Mouse (Mus musculus): ENCODE measurements around the gene Nfic.

The Nfic gene

DNA sequence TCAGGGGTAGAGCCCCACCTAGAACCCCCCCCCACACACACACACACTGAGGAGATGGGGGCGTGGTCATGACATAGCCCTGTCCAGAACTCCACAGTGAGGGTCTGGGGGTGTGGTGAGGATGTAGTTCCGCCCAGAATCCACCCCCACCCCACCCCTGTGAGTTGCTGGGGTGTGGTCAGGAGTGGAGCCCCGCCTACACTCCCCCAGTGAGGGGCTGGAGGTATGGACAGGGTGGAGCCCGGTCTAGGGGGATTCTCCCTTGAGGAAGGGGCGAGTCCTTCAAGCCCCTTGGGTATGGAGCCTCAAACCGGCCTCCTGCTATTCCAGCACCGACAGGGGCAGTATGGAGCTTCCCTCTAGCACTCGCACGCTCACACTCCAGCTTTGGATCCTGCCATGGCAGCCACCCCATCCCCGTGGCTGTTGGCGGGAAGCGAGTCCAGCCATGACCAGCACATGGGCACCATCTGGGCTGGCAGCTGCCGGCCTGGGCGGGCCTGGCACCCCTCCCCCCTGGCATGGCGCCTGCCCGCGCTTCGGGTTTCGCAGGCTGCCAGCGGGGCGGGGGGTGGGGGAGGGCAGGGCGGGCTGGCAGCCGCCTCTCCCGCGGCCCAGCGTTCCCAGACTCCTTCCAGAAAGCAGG lies 38.7 kb downstream of the Nfic start:
- peak in 1 of 2 experiments; percentile 33 for DNase-seq

DNA sequence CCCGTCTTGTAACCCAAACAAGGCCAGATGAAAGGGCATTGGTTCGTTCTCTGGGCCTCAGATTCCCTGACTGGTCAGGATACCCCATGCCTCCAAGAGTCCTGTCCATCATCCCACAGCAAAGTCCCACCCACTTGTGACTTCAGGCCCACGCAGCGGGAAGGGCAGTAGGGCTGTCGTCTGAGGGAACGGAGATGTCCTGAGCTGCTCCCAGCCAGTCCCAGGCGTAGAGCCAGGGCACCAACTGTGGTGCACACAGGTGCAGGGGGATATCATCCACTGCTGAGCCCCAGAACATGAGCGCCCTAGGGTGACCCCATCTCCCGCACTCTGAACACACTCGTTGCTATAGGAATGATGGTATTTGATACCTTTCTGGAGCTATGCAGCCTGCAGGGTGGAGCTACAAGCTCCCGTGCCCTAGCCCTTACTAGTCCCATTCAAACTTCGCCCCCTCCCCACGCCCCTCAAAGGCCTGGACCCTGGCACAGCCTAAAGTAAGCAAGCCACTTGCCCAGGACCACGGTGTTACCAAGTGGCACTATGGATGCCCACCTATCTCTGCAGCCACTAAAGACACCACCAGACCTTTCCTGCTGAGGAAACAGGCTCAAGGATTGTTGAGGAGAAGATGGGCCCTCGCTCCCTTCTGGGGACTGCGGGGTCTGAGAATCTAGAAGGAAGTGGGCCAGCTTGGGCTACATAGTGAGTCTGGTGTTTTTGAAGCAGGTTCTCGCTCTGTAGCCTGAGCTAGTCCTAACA lies 39.7 kb downstream of the Nfic start:
- DNase-seq: no peak

DNA sequence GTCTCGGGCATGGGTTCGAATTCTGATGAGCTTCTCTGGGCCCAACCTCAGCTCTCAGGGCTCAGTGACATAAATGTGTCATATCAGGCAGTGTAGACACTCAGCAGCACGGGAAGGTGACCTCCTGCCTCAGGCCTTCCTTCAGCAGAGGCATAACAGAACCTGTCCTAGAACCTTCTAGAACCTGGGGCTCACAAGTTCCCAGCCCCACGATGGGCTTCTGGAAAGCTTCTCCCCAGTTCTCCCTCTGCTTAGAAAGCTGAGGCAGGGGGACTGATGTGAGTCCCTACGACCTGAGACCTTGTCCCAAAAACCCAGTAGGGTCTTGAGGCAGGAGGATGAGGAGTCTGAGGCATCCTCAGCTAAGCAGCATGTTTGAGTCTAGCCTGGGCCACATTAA lies 40.3 kb downstream of the Nfic start:
- DNase-seq: no peak

DNA sequence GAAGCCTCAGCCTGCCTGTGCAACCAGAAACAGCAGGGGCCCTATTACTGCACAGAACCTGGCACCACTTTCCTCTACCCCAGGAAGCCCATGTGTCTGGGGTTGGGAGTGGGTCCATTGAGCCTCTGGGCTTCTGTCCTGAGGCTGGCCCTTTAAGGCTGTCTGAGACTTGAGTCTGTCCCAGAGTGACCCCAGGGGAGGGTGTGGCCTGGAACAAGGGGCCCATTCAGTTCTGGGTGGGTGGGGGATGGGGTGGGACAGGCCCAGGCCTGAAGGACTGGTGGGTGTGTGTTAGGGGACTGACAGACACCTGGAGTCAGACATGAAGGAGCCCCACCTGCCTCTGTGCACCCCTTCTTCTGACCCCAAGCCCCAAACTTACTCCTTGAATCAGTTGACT lies 40.8 kb downstream of the Nfic start:
- no peak for DNase-seq

DNA sequence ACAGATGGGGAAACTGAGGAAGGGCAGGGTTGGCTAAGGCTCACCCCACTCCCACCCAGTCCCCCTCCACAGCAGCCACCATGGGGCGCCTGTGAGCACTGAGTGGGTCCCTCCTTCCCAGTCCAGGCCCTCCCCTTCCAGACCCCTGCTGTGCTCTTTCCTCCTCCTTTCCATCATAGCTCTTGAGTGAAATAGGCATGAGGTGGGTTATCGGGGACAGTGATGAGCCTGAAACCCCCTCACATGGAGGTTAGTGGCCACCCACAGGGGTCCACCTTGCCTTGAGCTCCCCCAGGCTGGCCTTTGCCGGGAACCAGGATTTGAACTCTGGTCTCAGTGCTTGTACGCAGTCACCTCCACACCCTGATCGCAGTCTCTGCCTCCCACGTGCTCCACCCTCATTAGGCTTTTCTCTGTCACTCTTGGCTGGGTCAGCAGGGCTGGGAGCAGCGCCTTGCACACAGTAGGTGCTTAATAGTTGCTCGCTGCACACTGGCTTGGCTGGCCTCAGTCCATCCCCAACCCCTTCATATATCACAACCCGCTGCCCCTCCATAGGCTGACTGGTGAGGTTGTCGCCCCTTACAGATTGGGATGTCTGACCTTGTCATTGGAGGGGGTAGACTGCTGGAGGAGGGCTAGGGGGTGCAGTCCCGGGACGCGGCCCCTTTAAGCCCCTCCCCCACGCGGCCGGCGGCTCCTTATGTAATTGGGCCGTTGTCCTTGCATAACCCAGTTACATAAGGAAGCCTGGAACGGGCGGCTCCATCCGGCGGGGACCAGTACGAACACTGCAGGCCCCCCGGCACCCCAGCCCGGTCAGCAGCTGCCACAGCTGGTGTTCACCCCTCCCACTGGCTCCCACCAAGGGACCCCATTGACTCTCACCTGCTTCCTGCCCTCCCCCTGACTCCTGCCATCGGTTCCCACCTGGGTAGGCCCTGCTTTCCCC lies 41.8 kb downstream of the Nfic start:
- DNase-seq: peak in 1 of 2 experiments; percentile 39

DNA sequence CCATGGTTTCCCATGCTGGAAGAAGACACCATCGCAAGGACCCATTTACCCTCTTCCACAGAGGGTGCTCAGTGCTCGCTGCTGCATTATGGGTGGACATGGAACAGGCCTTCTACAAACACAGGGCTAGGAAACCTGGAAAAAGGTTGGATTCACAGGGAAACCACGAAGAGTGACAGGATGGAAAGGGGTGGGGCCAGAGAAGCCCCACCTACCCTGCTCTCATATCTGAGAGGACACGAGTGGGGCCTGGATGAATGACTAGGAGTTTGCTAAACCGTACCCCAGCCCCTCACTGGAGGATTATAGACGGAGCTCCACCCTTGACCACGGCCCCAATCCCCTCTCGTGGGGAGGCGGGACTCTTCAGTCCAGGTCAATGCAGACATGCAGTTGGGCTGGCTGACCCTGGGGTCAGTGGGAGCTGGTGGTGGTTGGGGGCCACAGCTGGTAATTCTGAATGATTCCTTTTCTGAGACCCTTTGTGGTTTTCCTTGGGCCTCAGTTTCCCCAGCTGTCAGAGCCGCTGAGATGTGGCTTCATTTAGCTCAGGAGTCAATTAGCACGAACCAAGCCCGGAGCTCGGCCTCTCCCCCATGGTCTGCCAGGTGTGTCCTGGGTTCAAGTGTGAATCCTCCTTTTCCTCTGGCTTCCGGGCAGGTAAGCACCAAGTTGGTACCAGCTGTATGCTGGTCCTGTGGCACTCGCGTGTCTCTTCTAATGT lies 42.7 kb downstream of the Nfic start:
- DNase-seq: no peak

DNA sequence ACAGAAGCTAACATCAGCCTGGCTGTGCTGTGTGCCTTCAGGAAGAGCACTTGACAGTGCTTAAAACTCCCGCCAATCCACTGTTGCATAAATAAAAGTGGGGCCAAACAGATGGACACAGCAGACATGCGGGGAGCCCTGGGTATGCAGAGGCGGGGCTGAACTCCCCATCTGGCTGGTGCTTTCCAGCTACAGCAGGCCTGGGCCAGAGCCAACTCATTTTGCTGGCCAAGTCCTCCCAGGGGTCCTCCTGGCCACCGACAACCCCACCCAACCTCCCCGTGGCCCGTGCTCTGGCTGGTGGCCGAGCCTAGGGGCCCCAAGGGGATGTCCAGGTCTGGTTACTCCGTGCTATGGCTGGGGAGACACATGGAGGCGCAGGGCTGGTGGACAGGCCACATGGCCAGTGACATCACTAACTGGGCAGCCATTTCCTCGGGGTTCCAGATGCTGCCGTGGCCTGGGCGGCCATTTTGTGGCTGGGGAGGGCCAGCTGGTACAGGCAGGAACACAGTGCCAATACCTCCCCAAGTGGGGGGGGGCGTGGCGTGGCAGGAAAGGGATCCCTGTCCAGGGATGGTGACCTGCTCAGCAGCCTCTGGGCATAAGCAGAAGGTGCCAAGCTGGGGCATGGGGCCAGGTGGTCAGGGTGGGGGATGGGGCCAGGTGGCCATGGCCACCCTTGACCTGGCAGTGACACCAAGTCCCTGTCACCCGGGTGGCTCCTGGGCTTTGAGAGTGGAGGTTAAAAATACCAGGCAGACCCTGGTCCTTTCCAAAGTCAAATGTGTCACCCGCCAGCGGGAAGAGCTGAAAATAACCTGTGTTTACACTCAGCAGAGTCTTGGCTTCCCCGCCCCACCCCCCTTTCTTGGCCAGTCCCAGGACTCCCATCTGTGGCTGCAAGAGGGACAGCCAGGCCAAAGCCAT lies 43.7 kb downstream of the Nfic start:
- DNase-seq: peak in 1 of 2 experiments; percentile 18

DNA sequence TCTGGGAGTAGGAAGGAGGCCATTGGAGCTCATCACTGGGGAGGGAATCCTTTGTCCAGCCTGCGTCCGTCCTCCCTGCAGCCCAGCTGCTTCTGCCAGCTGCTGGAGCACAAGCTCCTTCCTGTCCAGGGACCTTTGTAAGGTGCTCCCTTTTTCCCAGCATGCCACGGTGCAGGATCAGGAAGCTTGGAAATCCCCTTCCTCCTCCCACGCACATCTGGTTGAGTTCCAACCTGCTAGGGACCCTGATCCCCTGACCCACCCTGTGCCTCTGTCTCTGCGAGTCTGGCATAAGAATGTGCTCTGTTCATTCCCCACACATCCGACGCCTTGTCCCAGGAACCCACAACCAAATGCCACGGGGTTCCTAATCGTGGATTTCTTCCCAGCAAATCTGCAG lies 44.5 kb downstream of the Nfic start:
- no peak for DNase-seq

DNA sequence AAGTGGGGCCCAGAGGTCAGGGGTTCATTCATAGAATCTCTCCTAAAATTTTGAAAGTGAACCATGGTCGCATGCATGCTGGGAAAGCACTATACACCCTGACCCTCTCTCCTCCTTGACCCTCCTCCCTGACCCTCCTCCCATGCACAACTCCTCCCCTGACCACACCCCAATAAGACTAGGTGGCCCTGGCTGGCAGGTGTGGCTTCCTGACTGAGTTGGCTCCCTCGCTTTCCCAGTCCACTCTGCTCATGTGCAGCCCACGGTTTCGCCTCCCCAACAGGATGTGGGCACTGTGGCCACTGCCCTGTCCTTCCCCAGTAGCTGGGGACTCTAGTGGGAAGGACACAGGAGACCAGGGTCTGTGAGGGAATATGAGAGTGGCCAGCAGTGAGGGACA lies 45.1 kb downstream of the Nfic start:
- no peak for DNase-seq

DNA sequence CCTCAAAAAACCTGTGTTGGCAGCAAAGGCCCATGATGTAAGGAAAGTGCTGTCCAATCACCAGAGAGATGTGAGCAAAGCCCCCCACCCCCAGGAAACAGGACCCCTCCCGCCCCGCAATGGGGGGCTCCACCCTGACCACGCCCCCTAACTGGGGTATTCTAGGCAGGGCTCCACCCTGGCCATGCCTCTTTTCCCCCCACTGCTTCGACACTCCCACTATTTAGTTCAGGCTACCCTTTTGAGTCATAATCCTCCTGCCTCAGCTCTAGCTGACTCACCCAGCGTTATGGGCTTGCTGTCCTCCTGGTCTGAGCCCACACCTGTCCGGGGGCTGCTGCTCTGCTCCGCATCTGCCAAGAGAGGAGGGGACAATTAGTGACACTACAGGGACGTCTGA lies 46.1 kb downstream of the Nfic start:
- DNase-seq: no peak

DNA sequence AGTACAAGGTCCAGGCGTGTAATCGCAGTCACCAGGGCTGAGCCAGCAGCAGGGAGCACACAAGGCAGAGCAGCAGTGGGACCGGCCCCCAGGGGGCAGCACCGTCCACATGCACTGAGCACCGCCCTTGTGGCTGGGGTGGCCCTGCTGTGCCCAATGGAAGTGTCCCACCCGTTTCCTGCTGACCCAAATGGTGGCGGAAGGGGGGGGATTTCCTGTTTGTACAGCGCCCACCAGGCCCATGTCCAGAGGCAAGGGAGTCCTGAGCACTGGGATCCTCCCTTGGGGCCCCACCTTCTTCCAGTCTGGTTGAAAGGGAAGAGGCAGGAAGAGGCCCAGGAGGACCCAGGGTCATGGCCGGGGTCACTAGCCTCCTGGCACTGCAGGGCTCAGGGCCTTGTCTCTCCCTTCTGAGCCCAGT lies 46.6 kb downstream of the Nfic start:
- peak; percentile 70 for DNase-seq

DNA sequence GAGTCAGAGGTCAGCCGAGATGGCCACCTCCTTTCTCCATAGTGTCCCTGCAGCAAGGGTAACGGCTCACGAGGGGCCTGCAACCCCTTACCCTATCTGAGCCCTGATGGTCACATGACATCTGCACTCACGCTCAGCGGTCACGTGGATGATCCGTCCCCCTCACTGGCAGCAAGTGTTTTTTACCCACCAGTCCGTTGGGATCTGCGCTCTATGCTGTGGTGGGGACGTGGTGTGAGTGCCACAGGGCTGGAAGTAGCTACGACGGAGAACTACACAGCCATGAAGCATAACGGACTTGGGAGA lies 47.1 kb downstream of the Nfic start:
- no peak for DNase-seq

DNA sequence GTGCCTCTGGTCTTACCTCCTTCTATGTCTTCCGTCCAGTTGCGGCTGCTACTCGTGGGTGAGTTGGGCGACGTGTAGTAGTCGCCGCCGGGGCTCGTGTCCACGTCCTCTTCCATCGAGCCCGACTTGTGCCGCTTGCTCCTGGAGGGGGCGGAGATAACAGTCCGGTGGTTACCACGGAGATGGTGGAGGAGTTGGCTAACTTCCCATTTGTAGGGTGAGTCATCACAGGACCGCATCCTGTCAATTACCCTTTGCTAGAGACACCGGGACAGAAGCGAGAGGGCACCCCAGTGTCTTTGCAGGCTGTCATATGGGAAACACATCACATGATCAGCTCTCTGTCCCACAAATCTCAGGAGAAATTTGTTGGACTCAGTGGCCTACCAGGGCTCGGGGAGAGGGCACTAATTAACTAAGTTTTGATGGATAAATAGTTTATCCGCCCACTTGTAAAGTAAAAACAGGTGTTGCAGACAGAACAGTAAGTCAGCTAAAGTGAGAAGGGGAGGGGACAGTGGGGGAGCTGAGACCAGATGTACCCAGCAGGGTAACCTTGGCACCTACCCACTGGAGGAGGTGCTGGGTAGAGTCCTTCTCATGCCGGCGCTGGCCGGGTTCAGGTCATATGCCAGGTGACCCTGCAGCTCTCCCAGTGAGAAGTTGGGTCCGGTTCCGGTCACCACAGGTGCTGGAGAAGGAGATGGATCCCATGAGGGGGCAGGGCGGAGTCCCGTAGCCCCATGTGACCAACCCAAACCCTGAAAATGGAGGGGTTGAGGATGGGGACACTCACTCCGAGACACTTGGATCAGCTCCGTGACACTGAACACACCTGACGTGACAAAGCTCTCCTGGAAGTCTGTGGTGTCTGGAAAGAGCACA lies 47.7 kb downstream of the Nfic start:
- DNase-seq: no peak

DNA sequence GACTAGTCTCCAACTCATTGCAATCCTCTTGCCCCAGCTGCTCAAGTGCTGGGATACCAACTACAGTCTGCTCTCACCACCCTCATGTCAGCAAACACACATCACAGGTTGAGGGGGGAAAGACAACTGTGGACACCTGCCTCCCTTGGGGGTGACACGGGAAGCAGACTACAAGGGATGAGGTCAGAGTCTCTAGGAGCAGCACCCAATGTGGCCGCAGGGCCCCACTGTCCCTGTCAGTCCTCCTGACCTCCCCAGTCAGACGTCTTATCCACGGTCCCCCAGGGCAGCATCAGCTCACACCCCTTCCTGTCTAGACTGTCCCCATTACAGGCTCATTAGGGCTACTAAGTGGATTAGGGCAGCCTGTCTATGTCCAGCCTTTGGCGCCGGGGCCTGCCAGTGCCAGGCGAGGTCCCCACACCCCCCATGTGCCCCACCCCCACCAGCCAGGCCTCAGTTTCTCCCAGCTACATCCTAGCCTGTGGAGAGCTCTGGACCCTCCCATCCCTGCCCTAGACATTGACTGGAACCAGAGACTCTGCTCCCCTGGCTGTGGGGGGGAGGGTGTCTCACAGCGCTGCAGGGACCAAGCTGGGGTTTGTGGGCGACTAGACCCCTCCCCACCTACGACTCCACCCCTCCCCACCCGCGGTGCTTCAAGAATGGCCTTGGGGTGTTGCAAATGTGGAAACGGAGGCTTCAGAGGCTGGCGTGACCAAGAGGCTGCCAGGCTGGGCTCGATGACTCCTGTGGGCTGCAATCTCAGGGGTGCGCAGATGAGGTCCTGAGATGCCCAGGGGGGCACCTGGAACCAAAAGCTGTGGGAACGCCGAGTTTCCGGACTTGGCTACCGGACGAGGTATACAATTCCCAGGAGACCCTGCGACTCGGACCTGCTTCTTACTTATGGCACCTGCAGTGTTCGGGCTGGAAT lies 48.7 kb downstream of the Nfic start:
- DNase-seq: no peak

DNA sequence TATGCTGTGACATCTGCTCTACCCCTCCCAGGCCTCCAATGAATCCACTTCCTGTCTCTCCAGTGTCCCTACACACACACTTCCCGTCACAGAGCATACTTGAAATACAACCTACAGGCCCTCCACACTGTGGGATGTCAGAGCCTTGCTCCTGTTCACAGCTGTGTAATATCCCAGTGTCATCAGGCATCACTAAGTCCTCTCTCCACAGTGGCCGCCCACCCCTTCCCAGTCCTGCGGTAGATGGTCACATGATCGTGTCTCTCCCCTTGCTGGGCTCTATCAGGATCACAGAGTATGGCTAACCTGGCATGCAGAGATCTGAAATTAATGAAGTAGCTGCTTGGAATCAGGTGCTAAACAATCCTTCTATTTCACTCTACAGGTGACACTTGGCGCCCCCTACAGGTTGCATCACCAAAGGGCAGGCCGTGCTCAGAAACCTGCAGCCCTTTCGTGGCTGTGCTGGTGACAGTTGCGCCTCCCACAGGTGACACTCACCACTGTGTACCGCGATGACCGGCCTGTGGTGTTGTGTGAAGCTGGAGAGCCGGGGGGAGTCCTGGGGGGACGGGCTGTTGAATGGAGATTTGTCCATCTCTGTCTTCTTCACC lies 49.7 kb downstream of the Nfic start:
- peak; percentile 67 to 68 for DNase-seq

DNA sequence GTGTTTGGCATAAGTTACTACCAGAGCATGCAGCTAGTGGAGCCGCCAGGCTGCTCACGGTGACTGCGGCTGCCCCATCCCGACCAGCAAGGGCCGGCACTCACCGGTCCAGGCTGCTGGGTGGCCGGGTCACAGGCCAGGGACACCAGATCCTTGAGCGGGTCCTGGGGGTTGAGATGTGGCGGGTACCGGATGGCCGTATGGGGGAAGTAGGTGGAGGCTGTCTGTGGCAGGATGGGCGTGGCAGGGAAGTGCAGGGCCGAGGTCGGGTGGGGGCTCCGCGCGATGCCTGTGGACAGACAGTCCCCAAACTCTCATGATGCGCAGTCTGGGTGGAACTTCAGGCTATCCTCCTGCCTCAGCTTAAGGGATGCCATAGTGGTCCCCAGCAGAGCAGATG lies 50.7 kb downstream of the Nfic start:
- DNase-seq: no peak

DNA sequence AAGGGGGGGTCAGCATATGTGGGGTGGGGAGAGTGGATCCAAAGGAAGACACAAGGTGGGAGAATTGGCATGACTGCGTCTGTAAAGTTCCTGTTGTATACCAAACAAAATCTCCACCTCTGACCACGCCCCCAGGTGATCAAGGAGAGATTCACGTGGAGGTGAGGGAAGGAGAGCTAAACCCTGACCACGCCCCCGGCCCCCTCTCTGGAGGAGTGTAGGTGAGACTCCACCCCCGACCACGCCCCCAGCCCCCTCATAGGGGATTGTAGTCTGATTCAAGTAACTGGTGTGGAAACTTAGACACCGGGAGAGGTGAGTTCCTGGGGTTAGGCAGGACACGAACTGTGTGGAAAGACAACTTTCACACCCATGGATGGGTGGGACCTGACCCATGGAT lies 51.4 kb downstream of the Nfic start:
- DNase-seq: no peak

DNA sequence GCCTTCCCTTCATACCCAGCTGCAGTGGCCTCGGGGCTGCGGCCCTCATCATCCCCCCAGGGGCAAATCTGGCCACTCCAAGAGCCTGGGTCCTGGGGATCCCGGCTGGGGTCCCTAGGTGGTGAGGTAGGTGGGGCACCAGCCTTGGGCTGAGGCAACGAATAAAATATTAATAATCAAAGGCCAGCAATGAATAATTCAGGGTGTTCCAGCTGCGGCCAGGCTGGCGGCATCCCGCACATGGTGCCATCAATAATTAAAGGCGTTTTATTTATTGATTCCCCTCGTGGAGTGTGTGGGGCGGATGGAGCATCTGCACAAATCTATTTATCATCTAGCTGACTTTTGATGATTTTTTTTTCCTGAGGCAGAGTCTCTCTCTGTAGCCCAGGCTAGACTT lies 51.9 kb downstream of the Nfic start:
- no peak for DNase-seq

DNA sequence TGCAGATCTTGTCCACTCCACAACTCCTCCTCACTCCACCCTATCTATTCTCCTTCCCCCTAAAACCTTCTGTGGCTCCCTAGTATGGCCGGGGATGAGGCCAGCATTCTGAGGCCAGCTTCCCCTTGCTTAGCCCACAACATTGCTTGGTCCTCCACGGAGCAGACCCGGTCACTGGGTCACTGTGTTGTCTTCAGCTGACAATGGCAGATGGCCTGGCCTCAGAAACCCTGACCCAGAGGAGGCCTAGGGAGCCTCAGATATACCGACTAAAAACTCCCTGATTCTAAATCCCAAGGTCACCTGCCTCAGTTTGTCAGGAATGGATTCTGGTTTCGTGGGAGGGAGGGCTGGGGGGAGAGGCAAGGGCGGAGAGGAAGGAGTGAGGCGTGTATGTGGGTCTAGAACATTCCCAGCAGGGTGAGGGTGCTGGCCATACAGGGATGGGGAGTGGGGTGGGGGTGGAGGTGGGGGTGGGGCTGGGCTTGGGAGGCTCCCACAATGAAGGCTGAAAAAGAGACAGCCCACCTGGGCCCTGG lies 53.1 kb downstream of the Nfic start:
- no peak for DNase-seq
